Mouse (Mus musculus) embryonic fibroblast, embryonic 13.5 days (primary cell): Measurements from ENCODE around the gene Mgat4e. TPM values are rescaled to one million over a fixed set of nuclear protein-coding genes. Genes with fewer than 3 reads are reported as not detected.

Experiments
- H3K27ac ChIP-seq: 2 replicates; pipeline ENCODE4 v1.5.1; 2012; ENCODE audit warnings: low read length, control low read depth, inconsistent platforms; ENCODE audit not compliant: insufficient read depth
- H3K4me1 ChIP-seq: 2 replicates; pipeline ENCODE4 v1.6.1; 2011; ENCODE audit warnings: low read length; ENCODE audit not compliant: control insufficient read depth, insufficient read depth
- H3K4me3 ChIP-seq: 2 replicates; pipeline ENCODE4 v1.5.1; 2011; ENCODE audit warnings: mild to moderate bottlenecking, control low read depth, low read length; ENCODE audit not compliant: insufficient read depth
- CTCF ChIP-seq: IDR thresholded peaks from 2 replicates; pipeline ENCODE4 v1.5.1; 2011; ENCODE audit warnings: mild to moderate bottlenecking, control low read depth, low read length, moderate library complexity, borderline replicate concordance; ENCODE audit not compliant: insufficient read depth
- POLR2A ChIP-seq: IDR thresholded peaks from 2 replicates; pipeline ENCODE4 v1.6.1; 2011; ENCODE audit warnings: low read depth, mild to moderate bottlenecking, control low read depth, low read length, moderate library complexity
- polyA plus RNA-seq: library from polyadenylated mRNA; stranded (reverse); fragments of >200 nt; gene quantifications from 2 replicates; pipeline ENCODE4 v1.2.4, GENCODE M21; 2011; ENCODE audit warnings: low read depth; ENCODE audit not compliant: missing spikeins, insufficient read length

Mgat4e gene
- polyA plus RNA-seq, 1 experiment = not detected

- no peak overlapping the region for H3K27ac ChIP-seq
- peaks cover 4% of the 10 kb centered on the region for H3K4me1 ChIP-seq
- TF ChIP-seq CTCF (no peak), POLR2A (no peak)
- peak overlapping the region; percentile 67 for H3K4me3 ChIP-seq
These were observed 54.3 kb downstream of the Mgat4e start for GRCm38 (mm10) chr1:134495216-134495539.

GRCm38 (mm10) chr1:134494428-134495215, 54.9 kb downstream of the Mgat4e start, which contains the start of gene Rabif:
Gene Rabif (plus strand): TSS chr1:134494648.
- TF ChIP-seq CTCF = peak; percentile 47; the same call in 1 of the 2 replicates
- peak; percentile 93 for TF ChIP-seq POLR2A
- H3K27ac ChIP-seq = peak within 1 kb of the TSS; percentile 85

GRCm38 (mm10) chr1:134493956-134494355, 55.5 kb downstream of the Mgat4e start:
- Histone ChIP-seq H3K4me3 (peak overlapping the region; percentile 43), H3K27ac (peak overlapping the region; percentile 72), H3K4me1 (peaks cover 4% of the 10 kb centered on the region)
- no peak for TF ChIP-seq CTCF

More at GRCm38 (mm10) chr1:134494428-134495215, 54.9 kb downstream of the Mgat4e start, which contains the start of gene Rabif:
- H3K4me1 ChIP-seq = peaks cover 4% of the 10 kb centered on the region
- H3K4me3 ChIP-seq = peak within 1 kb of the TSS; percentile 67

- no peak for TF ChIP-seq POLR2A
- Histone ChIP-seq H3K27ac (no peak overlapping the region), H3K4me1 (peaks cover 4% of the 10 kb centered on the region), H3K4me3 (no peak overlapping the region)
These were observed 56.0 kb downstream of the Mgat4e start for GRCm38 (mm10) chr1:134493496-134493895.

GRCm38 (mm10) chr1:134492276-134492675, 57.2 kb downstream of the Mgat4e start:
- Histone ChIP-seq H3K4me3 (no peak overlapping the region), H3K4me1 (peaks cover 4% of the 10 kb centered on the region), H3K27ac (no peak overlapping the region)
- no peak for TF ChIP-seq CTCF
- no peak for TF ChIP-seq POLR2A

Other genes with a start within 250 kb of the Mgat4e start
- 1.2 and 1.4 TPM in 2 replicates for gene Ppfia4, start 216.8 kb downstream of the Mgat4e start, polyA plus RNA-seq
- gene Tmem183a, start 187.7 kb downstream of the Mgat4e start, polyA plus RNA-seq = 66.3 and 68.0 TPM in 2 replicates
- gene 4933406M09Rik, start 163.7 kb downstream of the Mgat4e start, polyA plus RNA-seq = not detected in 2 replicates
- 135 and 158 TPM in 2 replicates for gene Cyb5r1, start 144.1 kb downstream of the Mgat4e start, polyA plus RNA-seq
- gene Adipor1, start 134.3 kb downstream of the Mgat4e start, polyA plus RNA-seq = 87.5 and 99.8 TPM in 2 replicates
- 14.0 and 16.4 TPM in 2 replicates for gene Klhl12, start 94.2 kb downstream of the Mgat4e start, polyA plus RNA-seq
- gene Rabif, start 55.0 kb downstream of the Mgat4e start, polyA plus RNA-seq = 21.5 and 22.7 TPM in 2 replicates
- 69.1 and 71.7 TPM in 2 replicates for gene Kdm5b, start 10.5 kb upstream of the Mgat4e start, polyA plus RNA-seq
- not detected in 2 replicates for gene Syt2, start 97.0 kb upstream of the Mgat4e start, polyA plus RNA-seq